Mouse (Mus musculus) testis, adult 2 months (tissue): ENCODE data around the gene Orai3. TPM values are rescaled to one million over a fixed set of nuclear protein-coding genes. Genes with fewer than 3 reads are reported as not detected.

Source experiments
- H3K27ac ChIP-seq: fragments of 200-500 bp; 2 replicates; pipeline ENCODE4 v1.5.1; 2012; ENCODE audit warnings: low read depth, low read length; ENCODE audit not compliant: control insufficient read depth, insufficient read depth
- H3K27me3 ChIP-seq: fragments of 200-500 bp; 2 replicates; pipeline ENCODE4 v1.6.1; 2012; ENCODE audit warnings: mild to moderate bottlenecking, low read length, moderate library complexity; ENCODE audit not compliant: control insufficient read depth, insufficient read depth
- H3K36me3 ChIP-seq: fragments of 200-500 bp; 2 replicates; pipeline ENCODE4 v1.6.1; 2012; ENCODE audit warnings: mild to moderate bottlenecking, low read length; ENCODE audit not compliant: control insufficient read depth, insufficient read depth
- H3K4me1 ChIP-seq: fragments of 200-500 bp; 2 replicates; pipeline ENCODE4 v1.6.1; 2012; ENCODE audit warnings: low read length; ENCODE audit not compliant: control insufficient read depth, insufficient read depth
- H3K4me3 ChIP-seq: fragments of 200-500 bp; 2 replicates; pipeline ENCODE4 v1.5.1; 2012; ENCODE audit warnings: low read depth, mild to moderate bottlenecking, low read length, moderate library complexity, mixed read lengths; ENCODE audit not compliant: control insufficient read depth
- CTCF ChIP-seq: fragments of 200-500 bp; IDR thresholded peaks from 2 replicates; pipeline ENCODE4 v1.5.1; 2012; ENCODE audit warnings: low read depth, mild to moderate bottlenecking, inconsistent platforms, low read length, moderate library complexity; ENCODE audit not compliant: control insufficient read depth, insufficient read depth, insufficient replicate concordance
- POLR2A ChIP-seq: fragments of 200-500 bp; IDR thresholded peaks from 2 replicates; pipeline ENCODE4 v1.6.1; 2012; ENCODE audit warnings: low read depth, mild to moderate bottlenecking, inconsistent platforms, low read length, moderate library complexity; ENCODE audit not compliant: control insufficient read depth
- polyA plus RNA-seq: library from polyadenylated mRNA; depleted of rRNA; stranded (reverse); fragments of >200 nt; gene quantifications from 2 replicates; pipeline ENCODE4 v1.2.3, GENCODE M21; 2012; rRNA removed

Orai3 gene
- polyA plus RNA-seq, 1 experiment: 13.9 TPM

DNA sequence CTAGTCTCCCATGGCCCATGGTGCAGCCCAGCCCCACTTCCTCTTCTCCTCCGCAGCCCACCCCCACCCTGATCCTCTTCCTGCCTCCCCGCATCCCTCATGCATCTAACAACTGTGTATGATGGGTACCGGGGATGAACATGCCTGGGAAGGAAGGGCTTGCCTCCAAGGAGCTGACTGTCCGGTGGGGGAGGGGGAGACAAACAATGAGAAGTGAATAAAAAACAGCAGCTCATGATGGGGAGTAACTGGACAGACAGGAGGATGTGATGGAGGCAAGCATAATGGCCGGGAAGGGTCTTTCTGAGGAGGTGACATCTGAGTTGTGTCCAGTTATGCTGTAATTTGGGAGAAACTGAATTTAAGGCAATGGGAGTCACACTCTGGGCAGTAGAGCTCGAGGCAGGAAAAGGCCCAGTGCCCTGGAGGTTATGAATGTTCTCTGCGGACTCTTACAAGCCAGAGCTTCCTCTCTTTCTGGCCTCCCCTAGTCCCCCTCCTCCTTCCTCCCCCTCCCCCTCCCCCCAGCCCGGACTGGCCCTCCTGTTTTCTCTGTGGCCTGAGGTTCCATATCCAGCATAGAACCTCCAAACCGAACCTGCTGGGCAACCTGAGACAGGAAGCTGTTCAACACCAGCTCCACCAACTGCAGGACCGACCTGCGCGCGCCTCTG lies 51.4 kb downstream of the Orai3 start:
- no peak overlapping the region for H3K4me3 ChIP-seq
- peaks cover 14% of the 10 kb centered on the region for H3K4me1 ChIP-seq
- no peaks in the 10 kb centered on the region for H3K27me3 ChIP-seq
- TF ChIP-seq CTCF (no peak), POLR2A (no peak)
- no peaks in the 10 kb centered on the region for H3K36me3 ChIP-seq
- no peak overlapping the region for H3K27ac ChIP-seq

DNA sequence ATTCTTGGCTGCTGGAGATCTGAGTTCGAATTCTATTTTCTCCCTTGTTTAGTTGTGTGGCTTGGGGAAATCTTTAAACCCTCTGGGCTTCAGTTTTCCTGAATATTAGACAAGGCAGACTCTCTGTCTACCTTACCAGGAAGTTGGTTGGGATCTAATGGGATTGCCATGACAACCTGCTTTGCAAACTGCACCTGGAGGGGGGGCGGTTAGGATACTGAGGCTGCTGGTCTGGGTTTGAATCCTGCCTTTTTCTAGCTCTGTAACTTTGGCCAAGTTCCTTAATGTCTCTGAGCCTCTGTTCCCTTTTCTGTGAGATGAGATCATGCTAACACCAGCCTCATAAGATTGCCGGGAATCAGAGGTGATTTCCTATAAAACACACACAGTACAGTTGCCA lies 52.9 kb downstream of the Orai3 start:
- Histone ChIP-seq H3K27ac (no peak overlapping the region), H3K36me3 (no peaks in the 10 kb centered on the region), H3K4me3 (no peak overlapping the region), H3K4me1 (peaks cover 14% of the 10 kb centered on the region), H3K27me3 (no peaks in the 10 kb centered on the region)
- TF ChIP-seq CTCF: no peak
- TF ChIP-seq POLR2A: no peak

DNA sequence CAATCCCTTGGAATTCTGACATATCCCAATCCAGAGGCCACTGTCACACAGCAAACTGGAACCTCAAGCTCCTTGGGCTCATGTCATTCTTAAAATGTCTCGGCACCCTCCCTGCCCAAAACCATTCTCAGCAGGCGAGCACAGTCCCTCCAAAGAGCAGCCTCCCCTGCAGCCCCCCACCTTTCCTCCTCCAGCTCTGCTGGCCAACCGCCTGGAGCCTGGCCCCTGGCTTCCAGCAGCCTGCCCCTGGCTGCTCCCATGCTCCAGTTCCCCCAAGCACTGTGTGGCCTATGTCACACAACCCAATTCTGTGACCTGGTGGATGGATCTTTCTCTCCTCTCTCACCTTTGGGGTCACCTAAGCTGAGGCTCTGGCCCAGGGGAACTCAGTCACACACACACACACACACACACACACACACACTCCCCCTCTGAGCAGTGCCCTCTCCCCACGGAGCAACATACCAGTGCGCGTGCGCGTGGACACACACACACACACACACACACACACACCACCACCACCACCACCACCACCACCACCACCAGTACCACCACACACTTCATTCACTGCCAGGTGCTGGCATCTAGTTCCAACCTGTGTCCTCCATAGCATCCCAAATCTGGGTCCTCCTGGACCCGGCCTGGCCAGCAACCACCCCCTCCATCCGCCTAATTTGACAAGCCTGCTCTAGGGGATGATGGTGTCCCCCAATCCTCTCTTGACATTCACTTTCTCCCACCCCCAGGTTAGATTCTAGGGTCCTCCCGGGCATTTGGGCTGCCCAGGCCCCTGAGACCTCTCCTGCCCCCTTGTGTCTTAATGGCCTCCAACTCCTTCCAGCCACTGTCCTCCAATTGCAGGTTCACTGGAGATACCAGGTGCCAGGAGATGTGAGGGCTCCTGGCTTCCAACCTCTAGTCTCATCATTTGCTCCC lies 53.9 kb downstream of the Orai3 start:
- no peak overlapping the region for H3K27ac ChIP-seq
- no peak for TF ChIP-seq CTCF
- TF ChIP-seq POLR2A: no peak

DNA sequence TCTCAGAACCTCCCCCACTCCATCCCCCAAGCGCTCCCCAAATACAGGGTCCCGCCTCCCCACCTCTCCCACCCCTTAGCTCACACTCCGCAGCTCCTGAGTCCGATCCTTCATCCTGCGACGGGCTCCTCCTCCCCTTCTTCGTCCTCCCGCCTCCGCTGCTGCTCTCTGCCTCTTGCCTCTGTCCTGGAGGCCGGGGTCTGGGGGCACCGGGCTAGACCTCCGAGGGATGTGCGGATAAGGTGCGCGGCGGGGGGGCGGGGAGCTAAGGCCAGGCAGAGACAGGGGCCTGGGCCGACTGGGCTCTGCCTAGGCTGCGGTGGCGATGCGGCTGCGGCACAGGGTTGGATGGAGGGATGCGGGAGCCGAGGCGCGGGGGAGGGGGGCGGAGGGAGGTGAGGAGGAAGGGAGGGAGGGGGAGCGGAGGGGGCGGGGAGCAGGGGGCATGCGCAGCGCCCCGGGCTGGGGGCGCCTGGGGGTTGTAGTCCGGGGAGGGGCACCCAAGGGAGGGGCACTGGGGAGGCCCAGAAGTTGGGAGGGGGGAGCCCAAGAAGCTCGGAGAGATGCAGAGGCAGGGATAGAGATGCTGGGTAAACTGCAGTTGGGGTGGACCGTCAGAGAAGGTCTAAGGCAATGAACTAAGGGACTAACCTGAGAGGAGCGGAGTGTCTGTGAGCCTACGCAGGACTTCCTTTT lies 54.7 kb downstream of the Orai3 start, which contains the start of the genes Stx4a and Stx1b:
Stx4a (plus strand) TSS at position 119 of the 696 bp plus-strand sequence.
Stx1b (minus strand) TSS at position 374 of the 696 bp plus-strand sequence.
- Histone ChIP-seq H3K27me3 (no peaks in the 10 kb centered on the region), H3K27ac (no peak within 1 kb of the TSS), H3K4me1 (peaks cover 14% of the 10 kb centered on the region), H3K36me3 (no peaks in the 10 kb centered on the region), H3K4me3 (peak within 1 kb of the TSS; percentile 61)
- TF ChIP-seq POLR2A (no peak), CTCF (no peak)

More for the DNA sequence above, 53.9 kb downstream of the Orai3 start:
- H3K36me3 ChIP-seq: no peaks in the 10 kb centered on the region
- H3K27me3 ChIP-seq: no peaks in the 10 kb centered on the region
- peak overlapping the region; percentile 61 for H3K4me3 ChIP-seq
- peaks cover 14% of the 10 kb centered on the region for H3K4me1 ChIP-seq

Other genes starting within 250 kb of the Orai3 start
- 4.3 and 4.5 TPM in 2 replicates for gene Tmem265, start 208.4 kb upstream of the Orai3 start, polyA plus RNA-seq
- 1,776 and 1,820 TPM in 2 replicates for gene Phkg2, start 196.5 kb upstream of the Orai3 start, polyA plus RNA-seq
- 200 and 220 TPM in 2 replicates for gene Ccdc189, start 181.2 kb upstream of the Orai3 start, polyA plus RNA-seq
- gene Rnf40, start 181.0 kb upstream of the Orai3 start, polyA plus RNA-seq: 56.5 and 63.5 TPM in 2 replicates
- 10.4 and 14.9 TPM in 2 replicates for gene Zfp629, start 154.0 kb upstream of the Orai3 start, polyA plus RNA-seq
- gene Bcl7c, start 60.9 kb upstream of the Orai3 start, polyA plus RNA-seq: 69.0 and 79.6 TPM in 2 replicates
- gene Ctf1, start 57.1 kb upstream of the Orai3 start, polyA plus RNA-seq: 4.7 and 5.1 TPM in 2 replicates
- 0.07 TPM in 1 of 2 replicates, not detected in the other for gene Ctf2, start 37.6 kb upstream of the Orai3 start, polyA plus RNA-seq
- 36.9 and 37.2 TPM in 2 replicates for gene Fbxl19, start 25.3 kb upstream of the Orai3 start, polyA plus RNA-seq
- gene Setd1a, start 6.9 kb downstream of the Orai3 start, polyA plus RNA-seq: 15.9 and 18.2 TPM in 2 replicates
- not detected in 2 replicates for gene Gm49388, start 15.8 kb downstream of the Orai3 start, polyA plus RNA-seq
- gene Hsd3b7, start 30.8 kb downstream of the Orai3 start, polyA plus RNA-seq: 6.1 and 7.1 TPM in 2 replicates
- gene Stx4a, start 54.5 kb downstream of the Orai3 start, polyA plus RNA-seq: 18.3 and 19.4 TPM in 2 replicates
- gene Stx1b, start 54.7 kb downstream of the Orai3 start, polyA plus RNA-seq: 2.2 and 2.4 TPM in 2 replicates
- 57.9 and 60.3 TPM in 2 replicates for gene Zfp646, start 106.4 kb downstream of the Orai3 start, polyA plus RNA-seq
- gene Zfp668, start 107.0 kb downstream of the Orai3 start, polyA plus RNA-seq: 3.2 TPM in 2 replicates
- 0.76 and 0.88 TPM in 2 replicates for gene Prss53, start 121.2 kb downstream of the Orai3 start, polyA plus RNA-seq
- not detected in 2 replicates for gene Gm21974, start 125.6 kb downstream of the Orai3 start, polyA plus RNA-seq
- gene Vkorc1, start 125.8 kb downstream of the Orai3 start, polyA plus RNA-seq: 29.3 and 39.0 TPM in 2 replicates
- gene Bckdk, start 134.3 kb downstream of the Orai3 start, polyA plus RNA-seq: 7.9 and 10.6 TPM in 2 replicates
- gene Kat8, start 142.7 kb downstream of the Orai3 start, polyA plus RNA-seq: 98.4 and 105 TPM in 2 replicates
- gene Prss8, start 160.3 kb downstream of the Orai3 start, polyA plus RNA-seq: 0.26 and 4.0 TPM in 2 replicates
- gene Prss36, start 176.9 kb downstream of the Orai3 start, polyA plus RNA-seq: 5.9 and 6.3 TPM in 2 replicates
- gene Fus, start 197.6 kb downstream of the Orai3 start, polyA plus RNA-seq: 271 and 306 TPM in 2 replicates
- gene Pycard, start 224.1 kb downstream of the Orai3 start, polyA plus RNA-seq: 2.9 and 3.1 TPM in 2 replicates
- 0.25 and 0.32 TPM in 2 replicates for gene Trim72, start 234.1 kb downstream of the Orai3 start, polyA plus RNA-seq